Mouse (Mus musculus) olfactory bulb, adult 2 months (tissue): Measurements from ENCODE around the gene Aurkb.

Experiments used
- CTCF ChIP-seq: fragments of 200-500 bp; IDR thresholded peaks from 2 replicates; pipeline ENCODE4 v1.5.1; 2012; ENCODE audit warnings: low read depth, mild to moderate bottlenecking, low read length, moderate library complexity; ENCODE audit not compliant: insufficient read depth
- POLR2A ChIP-seq: fragments of 200-500 bp; IDR thresholded peaks from 2 replicates; pipeline ENCODE4 v1.6.1; 2012; ENCODE audit warnings: mild to moderate bottlenecking, low read depth, low read length, moderate library complexity; ENCODE audit not compliant: insufficient read depth

GRCm38 (mm10) chr11:69062194-69062760 is 16.8 kb downstream of the Aurkb start:
- TF ChIP-seq CTCF, result no peak
- TF ChIP-seq POLR2A, result no peak
